Mouse (Mus musculus): Measurements from ENCODE around the gene Mcm10.

GRCm38 (mm10) chr2:4985000-4985399, 27.6 kb downstream of the Mcm10 start:
- TF ChIP-seq CTCF (IDR thresholded peaks at IDR 0.05; ENCODE audit: insufficient read depth, low read depth, low read length): no peak
- TF ChIP-seq POLR2A (IDR thresholded peaks at IDR 0.05; ENCODE audit: insufficient read depth, low read depth, low read length): no peak
